Mouse (Mus musculus): Measurements from ENCODE around the gene Col13a1.

GRCm38 (mm10) chr10:61795458-61795857 is 183.4 kb downstream of the Col13a1 start:
- TF ChIP-seq CTCF (IDR thresholded peaks at IDR 0.05; ENCODE audit: low read depth) (no peak), EP300 (IDR thresholded peaks at IDR 0.05; ENCODE audit: low read depth) (no peak)
